Mouse (Mus musculus) bone marrow, adult 2 months (tissue): Measurements from ENCODE around the gene Cpne5.

Experiments
- CTCF ChIP-seq: fragments of 200-500 bp; IDR thresholded peaks from 2 replicates; pipeline ENCODE4 v1.5.1; 2011; ENCODE audit warnings: low read length, control low read depth; ENCODE audit not compliant: control insufficient read depth, insufficient read depth
- POLR2A ChIP-seq: fragments of 200-500 bp; IDR thresholded peaks from 2 replicates; pipeline ENCODE4 v1.6.1; 2011; ENCODE audit warnings: low read depth, mild to moderate bottlenecking, control low read depth, low read length, borderline replicate concordance; ENCODE audit not compliant: control insufficient read depth

DNA sequence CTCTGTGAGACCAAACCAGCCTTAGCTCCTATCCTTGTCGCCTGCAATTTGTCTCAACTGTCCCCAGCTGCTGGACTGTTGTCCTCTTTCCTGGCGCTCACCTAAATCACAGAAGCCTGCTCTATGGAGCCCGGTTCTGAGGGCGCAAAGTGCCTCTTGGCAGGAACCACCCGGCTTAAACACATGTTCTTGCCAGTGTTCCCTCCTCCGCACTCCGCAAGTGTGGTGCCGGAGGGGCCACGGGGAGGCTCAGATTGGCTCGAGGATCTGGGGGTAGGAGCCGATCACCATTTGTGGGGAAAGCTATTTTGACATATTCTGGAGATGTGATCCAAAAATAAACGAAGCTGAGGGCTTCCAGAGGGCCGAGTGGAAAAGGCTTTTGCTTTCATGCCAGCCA lies 9.9 kb upstream of the Cpne5 start:
- TF ChIP-seq POLR2A (no peak), CTCF (no peak)
